Mouse (Mus musculus) olfactory bulb, adult 2 months (tissue): Measurements from ENCODE around the gene Syde1. TPM values are rescaled to one million over a fixed set of nuclear protein-coding genes. Genes with fewer than 3 reads are reported as not detected.

Experiments used
- H3K27ac ChIP-seq: fragments of 200-500 bp; 2 replicates; pipeline ENCODE4 v1.5.1; 2012; ENCODE audit warnings: low read depth, low read length; ENCODE audit not compliant: insufficient read depth
- H3K4me1 ChIP-seq: fragments of 200-500 bp; 2 replicates; pipeline ENCODE4 v1.6.1; 2012; ENCODE audit warnings: low read length; ENCODE audit not compliant: control insufficient read depth, insufficient read depth
- H3K4me3 ChIP-seq: fragments of 200-500 bp; 2 replicates; pipeline ENCODE4 v1.5.1; 2012; ENCODE audit warnings: mild to moderate bottlenecking, low read depth, low read length, moderate library complexity; ENCODE audit not compliant: insufficient read depth
- CTCF ChIP-seq: fragments of 200-500 bp; IDR thresholded peaks from 2 replicates; pipeline ENCODE4 v1.5.1; 2012; ENCODE audit warnings: low read depth, mild to moderate bottlenecking, low read length, moderate library complexity; ENCODE audit not compliant: insufficient read depth
- POLR2A ChIP-seq: fragments of 200-500 bp; IDR thresholded peaks from 2 replicates; pipeline ENCODE4 v1.6.1; 2012; ENCODE audit warnings: mild to moderate bottlenecking, low read depth, low read length, moderate library complexity; ENCODE audit not compliant: insufficient read depth
- WGBS: fragments of 180-500 bp; shearing (Covaris S2); methylation state at CpG from one replicate; pipeline ENCODE4 v1.1.7; 2018; 5-methylcytosine and 5-hydroxymethylcytosine counted together
- polyA plus RNA-seq: library from polyadenylated mRNA; stranded (reverse); fragments of >200 nt; gene quantifications from 2 replicates; pipeline ENCODE4 v1.2.4, GENCODE M21; 2012; ENCODE audit warnings: low replicate concordance; ENCODE audit not compliant: missing spikeins, insufficient read depth, insufficient read length

The Syde1 gene
- polyA plus RNA-seq, 1 experiment = not detected

- 94% methylated on average over 5 of the region's 5 CpGs for WGBS
- no peak for TF ChIP-seq POLR2A
- no peak for TF ChIP-seq CTCF
- H3K4me3 ChIP-seq = no peak overlapping the region
- peaks cover 9% of the 10 kb centered on the region; the same call in 1 of the 2 replicates for H3K4me1 ChIP-seq
- H3K27ac ChIP-seq = no peak overlapping the region
Observed at GRCm38 (mm10) chr10:78593736-78594135, 2.0 kb upstream of the Syde1 start.

GRCm38 (mm10) chr10:78592856-78593379 is 1.2 kb upstream of the Syde1 start:
- TF ChIP-seq POLR2A (no peak), CTCF (no peak)
- 91% methylated on average over 4 of the region's 4 CpGs for WGBS
- H3K4me1 ChIP-seq = peaks cover 9% of the 10 kb centered on the region; the same call in 1 of the 2 replicates
- no peak overlapping the region for H3K27ac ChIP-seq
- no peak overlapping the region for H3K4me3 ChIP-seq

GRCm38 (mm10) chr10:78590744-78591143 is 1.0 kb downstream of the Syde1 start:
- TF ChIP-seq CTCF (no peak), POLR2A (no peak)
- Histone ChIP-seq H3K4me3 (peak overlapping the region; percentile 4; the same call in 1 of the 2 replicates), H3K4me1 (peaks cover 9% of the 10 kb centered on the region; the same call in 1 of the 2 replicates), H3K27ac (no peak overlapping the region)
- WGBS = 26% methylated on average over 9 of the region's 9 CpGs

GRCm38 (mm10) chr10:78589901-78590300 is 1.9 kb downstream of the Syde1 start:
- no peak overlapping the region for H3K4me3 ChIP-seq
- WGBS = 92% methylated on average over 8 of the region's 8 CpGs
- no peak overlapping the region for H3K27ac ChIP-seq
- H3K4me1 ChIP-seq = peaks cover 9% of the 10 kb centered on the region; the same call in 1 of the 2 replicates
- no peak for TF ChIP-seq CTCF
- TF ChIP-seq POLR2A = no peak

- TF ChIP-seq POLR2A (no peak), CTCF (no peak)
- Histone ChIP-seq H3K4me1 (peaks cover 9% of the 10 kb centered on the region; the same call in 1 of the 2 replicates), H3K4me3 (no peak overlapping the region), H3K27ac (no peak overlapping the region)
- 95% methylated on average over 18 of the region's 18 CpGs for whole genome bisulfite sequencing
Observed at GRCm38 (mm10) chr10:78589291-78589690, 2.5 kb downstream of the Syde1 start.

GRCm38 (mm10) chr10:78586026-78586425 is 5.7 kb downstream of the Syde1 start:
- no peak overlapping the region for H3K4me3 ChIP-seq
- no peak overlapping the region for H3K27ac ChIP-seq
- no peak for TF ChIP-seq POLR2A
- no peak for TF ChIP-seq CTCF
- no peaks in the 10 kb centered on the region; the same call in 1 of the 2 replicates for H3K4me1 ChIP-seq
- WGBS = 94% methylated on average over 13 of the region's 13 CpGs

- TF ChIP-seq CTCF (no peak), POLR2A (no peak)
- no peaks in the 10 kb centered on the region; the same call in 1 of the 2 replicates for H3K4me1 ChIP-seq
- H3K4me3 ChIP-seq = no peak overlapping the region
- 90% methylated on average over 22 of the region's 22 CpGs for WGBS
- no peak overlapping the region for H3K27ac ChIP-seq
Observed at GRCm38 (mm10) chr10:78585606-78586005, 6.2 kb downstream of the Syde1 start.

- TF ChIP-seq POLR2A (no peak), CTCF (no peak)
- Histone ChIP-seq H3K4me3 (no peak overlapping the region), H3K27ac (no peak overlapping the region), H3K4me1 (no peaks in the 10 kb centered on the region; the same call in 1 of the 2 replicates)
- 73% methylated on average over 1 of the region's 1 CpGs for WGBS
Observed at GRCm38 (mm10) chr10:78584996-78585395, 6.8 kb downstream of the Syde1 start.

GRCm38 (mm10) chr10:78583939-78584338 is 7.8 kb downstream of the Syde1 start:
- no peak overlapping the region for H3K27ac ChIP-seq
- no peaks in the 10 kb centered on the region; the same call in 1 of the 2 replicates for H3K4me1 ChIP-seq
- no peak overlapping the region for H3K4me3 ChIP-seq
- TF ChIP-seq CTCF = no peak
- TF ChIP-seq POLR2A = no peak
- 79% methylated on average over 3 of the region's 3 CpGs for WGBS

GRCm38 (mm10) chr10:78583347-78583746 is 8.4 kb downstream of the Syde1 start:
- 76% methylated on average over 9 of the region's 9 CpGs for WGBS
- TF ChIP-seq POLR2A = no peak
- TF ChIP-seq CTCF = no peak
- Histone ChIP-seq H3K4me3 (no peak overlapping the region), H3K4me1 (no peaks in the 10 kb centered on the region; the same call in 1 of the 2 replicates), H3K27ac (no peak overlapping the region)
